Mouse (Mus musculus): ENCODE results near the gene Hps1. TPM values are rescaled to one million over a fixed set of nuclear protein-coding genes. Genes with fewer than 3 reads are reported as not detected.
A peak's percentile ranks its signal among the peaks of the same experiment; 100 is the strongest.

Gene Hps1
- polyA plus RNA-seq, 1 experiment from 2014 or later: 21.1 TPM

- Histone ChIP-seq H3K4me3 (no peak overlapping the region), H3K27me3 (ENCODE audit: poor library complexity, severe bottlenecking) (peaks cover 10% of the 10 kb centered on the region), H3K36me3 (replicated peaks) (no peaks in the 10 kb centered on the region), H3K9me3 (no peaks in the 10 kb centered on the region), H3K27ac (no peak overlapping the region), H3K4me1 (peaks cover 56% of the 10 kb centered on the region)
- 87% methylated on average over 11 of the region's 11 CpGs for WGBS
- no peak for DNase-seq (ENCODE audit: extremely low spot score, low spot score)
Measured at GRCm38 (mm10) chr19:42750196-42750595, 29.6 kb downstream of the Hps1 start.

GRCm38 (mm10) chr19:42746702-42747101 is 33.1 kb downstream of the Hps1 start:
- no peaks in the 10 kb centered on the region for H3K9me3 ChIP-seq
- H3K27ac ChIP-seq: no peak overlapping the region
- peaks cover 42% of the 10 kb centered on the region for H3K4me1 ChIP-seq
- H3K36me3 ChIP-seq (replicated peaks): no peaks in the 10 kb centered on the region
- DNase-seq (ENCODE audit: extremely low spot score, low spot score): no peak
- 93% methylated on average over 8 of the region's 8 CpGs for WGBS
- peaks cover 4% of the 10 kb centered on the region for H3K27me3 ChIP-seq (ENCODE audit: poor library complexity, severe bottlenecking)
- H3K4me3 ChIP-seq: no peak overlapping the region

- 84% methylated on average over 4 of the region's 4 CpGs for WGBS
Measured at GRCm38 (mm10) chr19:42745869-42746224, 33.9 kb downstream of the Hps1 start.

GRCm38 (mm10) chr19:42745084-42745868 is 34.5 kb downstream of the Hps1 start:
- WGBS: 79% methylated on average over 9 of the region's 9 CpGs
- no peak overlapping the region for H3K4me3 ChIP-seq

More at GRCm38 (mm10) chr19:42745869-42746224, 33.9 kb downstream of the Hps1 start:
- DNase-seq (ENCODE audit: extremely low spot score, low spot score): no peak
- H3K9me3 ChIP-seq: no peaks in the 10 kb centered on the region
- H3K4me3 ChIP-seq: no peak overlapping the region
- peaks cover 33% of the 10 kb centered on the region for H3K4me1 ChIP-seq
- no peak overlapping the region for H3K27ac ChIP-seq
- H3K27me3 ChIP-seq (ENCODE audit: poor library complexity, severe bottlenecking): no peaks in the 10 kb centered on the region
- no peaks in the 10 kb centered on the region for H3K36me3 ChIP-seq (replicated peaks)

GRCm38 (mm10) chr19:42744162-42744586 is 35.6 kb downstream of the Hps1 start:
- no peaks in the 10 kb centered on the region for H3K36me3 ChIP-seq (replicated peaks)
- H3K9me3 ChIP-seq: no peaks in the 10 kb centered on the region
- WGBS: 41% methylated on average over 4 of the region's 4 CpGs
- DNase-seq (ENCODE audit: extremely low spot score, low spot score): peak; percentile 35
- H3K27me3 ChIP-seq (ENCODE audit: poor library complexity, severe bottlenecking): no peaks in the 10 kb centered on the region
- H3K27ac ChIP-seq: no peak overlapping the region
- H3K4me3 ChIP-seq: no peak overlapping the region
- peaks cover 17% of the 10 kb centered on the region for H3K4me1 ChIP-seq

More at GRCm38 (mm10) chr19:42745084-42745868, 34.5 kb downstream of the Hps1 start:
- Histone ChIP-seq H3K27ac (no peak overlapping the region), H3K4me1 (peaks cover 28% of the 10 kb centered on the region), H3K27me3 (ENCODE audit: poor library complexity, severe bottlenecking) (no peaks in the 10 kb centered on the region), H3K36me3 (replicated peaks) (no peaks in the 10 kb centered on the region), H3K9me3 (no peaks in the 10 kb centered on the region)
- DNase-seq (ENCODE audit: extremely low spot score, low spot score): no peak

- no peak for DNase-seq (ENCODE audit: extremely low spot score, low spot score)
- Histone ChIP-seq H3K4me1 (peaks cover 19% of the 10 kb centered on the region), H3K27ac (0 out of 2 replicates have a peak overlapping the region, but pooled peaks have one; percentile 17), H3K27me3 (ENCODE audit: poor library complexity, severe bottlenecking) (no peaks in the 10 kb centered on the region), H3K9me3 (no peaks in the 10 kb centered on the region), H3K36me3 (replicated peaks) (no peaks in the 10 kb centered on the region), H3K4me3 (no peak overlapping the region)
- WGBS: 83% methylated on average over 16 of the region's 16 CpGs
Measured at GRCm38 (mm10) chr19:42743261-42743660, 36.5 kb downstream of the Hps1 start.

GRCm38 (mm10) chr19:42741884-42742283 is 37.9 kb downstream of the Hps1 start:
- Histone ChIP-seq H3K27me3 (ENCODE audit: poor library complexity, severe bottlenecking) (no peaks in the 10 kb centered on the region), H3K4me3 (no peak overlapping the region), H3K36me3 (replicated peaks) (no peaks in the 10 kb centered on the region), H3K4me1 (peaks cover 29% of the 10 kb centered on the region), H3K9me3 (no peaks in the 10 kb centered on the region), H3K27ac (no peak overlapping the region)
- no peak for DNase-seq (ENCODE audit: extremely low spot score, low spot score)
- WGBS: 83% methylated on average over 14 of the region's 14 CpGs

- peaks cover 29% of the 10 kb centered on the region for H3K4me1 ChIP-seq
- DNase-seq (ENCODE audit: extremely low spot score, low spot score): no peak
- H3K4me3 ChIP-seq: no peak overlapping the region
- H3K27ac ChIP-seq: no peak overlapping the region
- 81% methylated on average over 8 of the region's 8 CpGs for WGBS
- no peaks in the 10 kb centered on the region for H3K9me3 ChIP-seq
- H3K27me3 ChIP-seq (ENCODE audit: poor library complexity, severe bottlenecking): no peaks in the 10 kb centered on the region
- H3K36me3 ChIP-seq (replicated peaks): no peaks in the 10 kb centered on the region
Measured at GRCm38 (mm10) chr19:42740163-42740899, 39.4 kb downstream of the Hps1 start.

GRCm38 (mm10) chr19:42739734-42740133 is 40.0 kb downstream of the Hps1 start:
- no peak overlapping the region for H3K4me3 ChIP-seq
- H3K27ac ChIP-seq: no peak overlapping the region
- peaks cover 26% of the 10 kb centered on the region for H3K4me1 ChIP-seq
- no peaks in the 10 kb centered on the region for H3K9me3 ChIP-seq
- H3K27me3 ChIP-seq (ENCODE audit: poor library complexity, severe bottlenecking): no peaks in the 10 kb centered on the region
- WGBS: 90% methylated on average over 6 of the region's 6 CpGs
- no peaks in the 10 kb centered on the region for H3K36me3 ChIP-seq (replicated peaks)
- DNase-seq (ENCODE audit: extremely low spot score, low spot score): no peak

GRCm38 (mm10) chr19:42737753-42738152 is 42.0 kb downstream of the Hps1 start:
- Histone ChIP-seq H3K27me3 (ENCODE audit: poor library complexity, severe bottlenecking) (no peaks in the 10 kb centered on the region), H3K4me3 (no peak overlapping the region), H3K4me1 (peaks cover 26% of the 10 kb centered on the region), H3K9me3 (no peaks in the 10 kb centered on the region), H3K36me3 (replicated peaks) (no peaks in the 10 kb centered on the region), H3K27ac (no peak overlapping the region)
- WGBS: 74% methylated on average over 9 of the region's 9 CpGs
- DNase-seq (ENCODE audit: extremely low spot score, low spot score): no peak

- H3K9me3 ChIP-seq: no peaks in the 10 kb centered on the region
- no peak overlapping the region for H3K27ac ChIP-seq
- H3K27me3 ChIP-seq (ENCODE audit: poor library complexity, severe bottlenecking): no peaks in the 10 kb centered on the region
- H3K36me3 ChIP-seq (replicated peaks): no peaks in the 10 kb centered on the region
- peaks cover 31% of the 10 kb centered on the region for H3K4me1 ChIP-seq
- no peak overlapping the region for H3K4me3 ChIP-seq
- 90% methylated on average over 5 of the region's 5 CpGs for WGBS
- DNase-seq (ENCODE audit: extremely low spot score, low spot score): no peak
Measured at GRCm38 (mm10) chr19:42734982-42735381, 44.8 kb downstream of the Hps1 start.

- Histone ChIP-seq H3K27me3 (ENCODE audit: poor library complexity, severe bottlenecking) (peaks cover 9% of the 10 kb centered on the region; the same call in 1 of the 2 replicates), H3K4me3 (no peak overlapping the region), H3K27ac (no peak overlapping the region), H3K4me1 (peaks cover 4% of the 10 kb centered on the region), H3K9me3 (no peaks in the 10 kb centered on the region), H3K36me3 (replicated peaks) (no peaks in the 10 kb centered on the region)
- DNase-seq (ENCODE audit: extremely low spot score, low spot score): no peak
- 95% methylated on average over 4 of the region's 4 CpGs for WGBS
Measured at GRCm38 (mm10) chr19:42727424-42727823, 52.4 kb downstream of the Hps1 start.

- 92% methylated on average over 10 of the region's 10 CpGs for WGBS
- no peak for DNase-seq (ENCODE audit: extremely low spot score, low spot score)
- peaks cover 9% of the 10 kb centered on the region; the same call in 1 of the 2 replicates for H3K27me3 ChIP-seq (ENCODE audit: poor library complexity, severe bottlenecking)
Measured at GRCm38 (mm10) chr19:42726766-42727165, 53.0 kb downstream of the Hps1 start.

More at GRCm38 (mm10) chr19:42726766-42727165, 53.0 kb downstream of the Hps1 start:
- Histone ChIP-seq H3K9me3 (no peaks in the 10 kb centered on the region), H3K27ac (no peak overlapping the region), H3K36me3 (replicated peaks) (no peaks in the 10 kb centered on the region), H3K4me3 (no peak overlapping the region), H3K4me1 (no peaks in the 10 kb centered on the region)

All from forebrain, embryonic 10.5 days (tissue).